Mouse (Mus musculus): ENCODE measurements at regions not wholly inside any gene's neighbourhood (a gene's known extent, or its start where the extent isn't known, plus 50 kb on each side); places are given as distances from the start of the nearest gene placed in this dataset.

DNA sequence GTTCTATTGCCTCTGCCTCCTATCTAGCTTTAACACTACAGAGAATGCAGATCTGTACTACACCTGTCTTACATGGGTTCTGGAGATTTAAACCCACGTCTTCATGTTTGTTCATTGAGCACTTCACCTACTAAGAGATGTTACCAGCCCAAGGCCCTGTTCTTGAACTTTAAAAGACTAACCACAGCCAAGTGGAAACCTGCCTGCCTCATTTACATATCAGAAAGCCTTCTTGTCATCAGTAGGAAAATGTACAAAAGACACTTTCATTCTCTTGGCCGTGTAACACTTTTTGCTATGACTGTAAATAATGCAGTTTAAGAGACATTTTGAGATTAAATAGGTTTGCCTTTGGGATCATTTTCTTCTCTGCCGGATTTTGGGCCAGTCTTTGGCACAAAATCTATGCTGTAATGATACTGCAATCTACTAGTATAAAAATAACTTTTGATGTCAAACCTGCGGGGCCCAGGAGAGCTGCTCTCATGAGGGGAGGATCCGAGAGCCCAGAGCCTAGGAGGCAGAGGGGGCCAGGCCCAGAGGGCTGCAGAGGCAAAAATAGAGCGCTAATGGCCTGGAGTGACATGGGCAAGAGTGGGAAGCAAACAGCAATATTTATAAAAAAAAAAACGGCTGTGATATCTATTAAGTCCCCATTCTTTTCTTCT, 318.4 kb upstream of the Myo3a start:
- no peak for DNase-seq (ENCODE audit: low spot score in 2 of 2)

- DNase-seq (ENCODE audit: low spot score in 2 of 2), result peak in 1 of 2 experiments; percentile 51
Observed at GRCm38 (mm10) chr2:21909481-21909966, 317.8 kb upstream of the Myo3a start.

GRCm38 (mm10) chr2:21917804-21918690, 309.3 kb upstream of the Myo3a start:
- DNase-seq (ENCODE audit: low spot score in 2 of 2), result no peak

- DNase-seq (ENCODE audit: low spot score in 2 of 2), result no peak
Observed at GRCm38 (mm10) chr2:21919091-21919490, 308.2 kb upstream of the Myo3a start.

GRCm38 (mm10) chr2:21927656-21928055, 299.6 kb upstream of the Myo3a start:
- DNase-seq (ENCODE audit: low spot score in 2 of 2), result no peak

DNA sequence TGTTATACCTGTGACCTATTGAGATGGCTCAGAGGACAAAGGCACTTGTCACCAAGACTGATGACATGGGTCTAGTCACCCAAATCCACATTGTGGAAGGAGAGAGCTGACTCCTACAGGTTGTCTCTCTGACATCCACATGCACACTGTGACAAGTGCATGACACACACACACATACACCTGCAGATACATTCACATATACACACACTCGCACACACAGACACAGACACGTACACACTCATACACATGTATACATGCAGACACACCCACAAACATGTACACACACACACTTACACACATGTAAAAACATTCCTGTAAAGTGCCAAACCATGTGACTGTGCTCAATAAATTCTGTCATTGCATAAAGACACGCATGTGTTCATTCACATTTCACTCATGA, 287.3 kb upstream of the Myo3a start:
- DNase-seq (ENCODE audit: low spot score in 2 of 2), result no peak

DNA sequence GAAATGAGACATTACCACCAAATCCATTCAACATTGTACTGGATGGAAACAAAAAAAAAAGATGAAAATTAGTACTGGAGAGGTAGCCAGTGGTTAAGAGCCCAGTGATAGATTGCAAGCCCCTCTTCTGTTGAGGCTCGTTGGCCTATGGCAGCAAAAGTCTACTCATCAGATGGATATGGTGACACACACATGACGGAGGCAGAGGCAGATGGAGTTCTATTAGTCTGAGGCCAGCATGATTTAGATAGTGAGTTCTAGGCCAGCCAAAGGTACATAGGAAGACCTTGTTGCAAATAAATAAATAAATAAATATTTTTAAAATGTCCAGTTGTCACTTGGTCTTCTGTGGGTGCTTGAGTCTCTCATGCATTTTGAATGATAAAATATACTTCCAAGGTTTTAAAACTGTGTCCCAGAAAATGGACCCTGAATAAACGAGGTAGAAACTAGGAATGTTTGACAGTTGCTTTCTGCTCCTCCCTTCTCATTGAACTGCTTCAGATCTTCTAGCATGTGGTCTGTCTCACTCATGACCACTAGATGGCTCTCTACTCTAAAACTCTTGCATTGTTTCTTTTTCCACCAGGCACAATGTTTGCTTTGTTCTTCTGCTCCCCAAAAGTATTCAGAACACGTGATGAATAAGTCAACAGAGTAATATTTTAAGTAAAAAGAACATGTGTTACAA, 286.4 kb upstream of the Myo3a start:
- no peak for DNase-seq (ENCODE audit: low spot score in 2 of 2)

- no peak for DNase-seq (ENCODE audit: low spot score in 2 of 2)
Observed at GRCm38 (mm10) chr2:21941488-21942000, 285.8 kb upstream of the Myo3a start.

DNA sequence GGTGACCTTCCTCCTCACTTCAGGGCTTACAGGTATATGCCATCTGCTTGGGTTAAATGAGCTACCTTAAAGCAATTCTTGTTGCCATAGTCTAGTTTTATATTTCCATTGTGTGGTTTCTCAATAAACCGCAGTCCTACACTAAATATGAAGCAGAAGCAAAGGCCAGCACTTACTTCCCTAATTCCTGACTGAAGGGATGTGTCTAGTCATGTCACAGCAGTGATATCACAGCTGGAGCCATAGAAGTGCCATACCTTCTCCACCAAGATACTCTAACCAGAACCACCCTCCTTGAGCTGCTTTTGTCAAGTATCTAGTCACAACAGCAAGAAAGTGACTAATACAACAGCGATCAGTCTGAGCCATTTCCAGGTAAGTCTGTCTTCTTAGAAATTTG, 283.6 kb upstream of the Myo3a start:
- DNase-seq (ENCODE audit: low spot score in 2 of 2), result no peak

DNA sequence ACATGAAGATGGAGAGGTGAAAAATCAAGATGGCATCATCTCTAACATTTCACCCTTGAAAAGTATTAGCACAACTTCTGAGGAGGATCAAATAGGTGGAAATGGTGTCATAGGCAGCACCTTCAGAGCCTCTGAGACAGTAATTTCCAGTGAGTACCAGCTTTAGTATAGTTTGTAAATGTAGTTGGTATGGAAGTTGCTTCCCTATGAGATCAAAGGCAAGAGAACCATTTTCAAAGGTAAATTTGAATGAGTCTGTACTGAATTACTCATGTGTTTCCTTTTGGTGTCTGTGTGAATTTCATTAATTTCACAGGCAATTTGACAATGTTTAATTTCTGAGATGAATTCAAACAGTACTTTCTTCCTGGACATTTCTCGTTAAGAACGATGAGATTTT, 280.8 kb upstream of the Myo3a start:
- no peak for DNase-seq (ENCODE audit: low spot score in 2 of 2)

GRCm38 (mm10) chr2:21951279-21951678, 276.0 kb upstream of the Myo3a start:
- no peak for DNase-seq (ENCODE audit: low spot score in 2 of 2)

DNA sequence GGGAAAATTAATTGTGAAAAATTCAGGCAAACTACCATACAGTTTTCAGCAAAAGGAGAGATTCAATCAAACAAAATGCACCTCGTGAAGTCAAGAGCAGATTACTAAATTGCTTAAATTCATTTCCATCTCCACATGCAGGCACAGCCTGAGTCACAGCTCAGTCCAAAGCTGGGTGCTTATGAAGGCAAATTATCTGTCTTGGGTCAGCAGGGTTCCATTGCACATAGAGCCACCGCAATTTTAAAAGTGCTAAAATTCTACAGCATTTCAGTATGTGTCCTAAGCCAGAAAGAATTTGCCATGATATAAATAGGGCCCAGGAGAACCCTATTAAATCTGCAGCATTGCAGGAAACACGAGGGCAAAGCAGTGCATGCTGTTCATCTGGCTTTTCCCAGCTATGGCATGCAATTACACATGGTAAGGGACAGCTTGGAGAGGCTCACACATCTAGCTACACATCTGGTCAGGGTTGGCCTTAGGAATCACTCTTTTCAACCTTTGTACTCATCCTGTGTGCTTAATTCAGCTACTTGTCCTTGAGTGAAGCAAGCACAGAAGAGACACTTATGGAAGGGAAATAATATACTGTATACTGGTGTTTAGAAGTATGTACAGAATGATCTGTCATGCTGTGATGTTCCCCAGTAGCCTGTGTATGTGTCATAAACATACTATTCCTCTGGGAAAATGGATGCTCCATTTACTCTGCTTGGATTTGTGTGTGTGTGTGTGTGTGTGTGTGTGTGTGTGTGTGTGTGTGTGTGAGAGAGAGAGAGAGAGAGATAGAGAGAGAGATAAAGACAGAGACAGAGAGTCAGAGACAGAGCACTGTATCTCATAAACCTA, 271.0 kb upstream of the Myo3a start:
- DNase-seq (ENCODE audit: low spot score in 2 of 2), result no peak

- DNase-seq (ENCODE audit: low spot score in 2 of 2), result no peak
Observed at GRCm38 (mm10) chr2:21958365-21958764, 268.9 kb upstream of the Myo3a start.

DNA sequence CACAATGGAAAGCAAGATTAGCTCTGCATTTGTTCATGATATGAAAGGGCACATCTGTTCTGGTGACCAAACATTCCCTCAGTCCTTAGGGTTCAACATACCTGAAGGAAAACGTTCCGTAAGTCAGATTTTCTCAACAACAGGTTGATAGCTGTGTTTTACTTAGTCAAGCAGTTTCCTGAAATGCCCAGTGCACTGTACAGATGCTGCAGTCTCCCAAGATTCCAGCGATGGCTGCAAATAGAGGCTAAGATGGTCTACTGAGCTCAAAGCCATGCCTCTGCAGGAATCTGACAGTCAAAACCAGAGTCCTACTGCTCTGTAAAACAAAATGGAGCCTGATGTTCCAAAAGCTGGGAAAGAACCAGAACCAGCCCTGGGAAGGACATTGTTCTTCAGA, 268.5 kb upstream of the Myo3a start:
- no peak for DNase-seq (ENCODE audit: low spot score in 2 of 2)

GRCm38 (mm10) chr2:21963343-21964026, 263.8 kb upstream of the Myo3a start:
- DNase-seq (ENCODE audit: low spot score in 2 of 2), result no peak

GRCm38 (mm10) chr2:21964027-21964605, 263.2 kb upstream of the Myo3a start:
- peak in 1 of 2 experiments; percentile 44 for DNase-seq (ENCODE audit: low spot score in 2 of 2)

- no peak for DNase-seq (ENCODE audit: low spot score in 2 of 2)
Observed at GRCm38 (mm10) chr2:21970774-21971406, 256.4 kb upstream of the Myo3a start.

GRCm38 (mm10) chr2:21974599-21974998, 252.7 kb upstream of the Myo3a start:
- no peak for DNase-seq (ENCODE audit: low spot score in 2 of 2)

- no peak for DNase-seq (ENCODE audit: low spot score in 2 of 2)
Observed at GRCm38 (mm10) chr2:21975547-21975946, 251.8 kb upstream of the Myo3a start.

GRCm38 (mm10) chr2:21976337-21976736, 251.0 kb upstream of the Myo3a start:
- DNase-seq (ENCODE audit: low spot score in 2 of 2), result no peak
